Mouse (Mus musculus): ENCODE measurements around the gene Bag6. TPM values are rescaled to one million over a fixed set of nuclear protein-coding genes. Genes with fewer than 3 reads are reported as not detected.
A peak's percentile ranks its signal among the peaks of the same experiment; 100 is the strongest.

Gene Bag6
- polyA plus RNA-seq, 1 experiment from 2014 or later = 37.4 TPM

- Histone ChIP-seq H3K9ac (ENCODE audit: low read depth, low read length) (no peak overlapping the region), H3K36me3 (ENCODE audit: control insufficient read depth, insufficient read depth) (peaks cover 95% of the 10 kb centered on the region), H3K27me3 (replicated peaks; ENCODE audit: control insufficient read depth, insufficient read depth, low read length) (no peaks in the 10 kb centered on the region), H3K27ac (ENCODE audit: low read depth, low read length) (peak overlapping the region; percentile 11; the same call in 1 of the 2 replicates), H3K4me1 (replicated peaks; ENCODE audit: control insufficient read depth, insufficient read depth, low read length) (no peaks in the 10 kb centered on the region), H3K4me3 (ENCODE audit: low read depth, low read length) (no peak overlapping the region), H3K9me3 (ENCODE audit: control insufficient read depth) (no peaks in the 10 kb centered on the region), H3K4me2 (replicated peaks; ENCODE audit: low read depth) (no peak overlapping the region)
- ATAC-seq = no peak
- no peak for TF ChIP-seq CTCF (IDR thresholded peaks at IDR 0.05; ENCODE audit: low read depth)
- 65% methylated on average over 5 of the region's 5 CpGs for WGBS
These were observed 13.1 kb downstream of the Bag6 start for GRCm38 (mm10) chr17:35147922-35148639.

GRCm38 (mm10) chr17:35152121-35152520 lies 17.1 kb downstream of the Bag6 start:
- no peak overlapping the region for H3K9ac ChIP-seq (ENCODE audit: low read depth, low read length)
- peaks cover 95% of the 10 kb centered on the region for H3K36me3 ChIP-seq (ENCODE audit: control insufficient read depth, insufficient read depth)
- no peak for TF ChIP-seq CTCF (IDR thresholded peaks at IDR 0.05; ENCODE audit: low read depth)
- no peaks in the 10 kb centered on the region for H3K4me1 ChIP-seq (replicated peaks; ENCODE audit: control insufficient read depth, insufficient read depth, low read length)
- WGBS = 93% methylated on average over 4 of the region's 4 CpGs
- H3K9me3 ChIP-seq (ENCODE audit: control insufficient read depth) = no peaks in the 10 kb centered on the region
- H3K4me3 ChIP-seq (ENCODE audit: low read depth, low read length) = no peak overlapping the region
- no peaks in the 10 kb centered on the region for H3K27me3 ChIP-seq (replicated peaks; ENCODE audit: control insufficient read depth, insufficient read depth, low read length)
- no peak overlapping the region for H3K27ac ChIP-seq (ENCODE audit: low read depth, low read length)
- ATAC-seq = no peak
- no peak overlapping the region for H3K4me2 ChIP-seq (replicated peaks; ENCODE audit: low read depth)

- no peak overlapping the region for H3K4me3 ChIP-seq (ENCODE audit: low read depth, low read length)
- no peak overlapping the region for H3K9ac ChIP-seq (ENCODE audit: low read depth, low read length)
- H3K36me3 ChIP-seq (ENCODE audit: control insufficient read depth, insufficient read depth) = peaks cover 96% of the 10 kb centered on the region
- H3K27me3 ChIP-seq (replicated peaks; ENCODE audit: control insufficient read depth, insufficient read depth, low read length) = no peaks in the 10 kb centered on the region
- TF ChIP-seq CTCF (IDR thresholded peaks at IDR 0.05; ENCODE audit: low read depth) = no peak
- no peaks in the 10 kb centered on the region for H3K9me3 ChIP-seq (ENCODE audit: control insufficient read depth)
- WGBS = 87% methylated on average over 9 of the region's 9 CpGs
- no peak overlapping the region for H3K4me2 ChIP-seq (replicated peaks; ENCODE audit: low read depth)
- ATAC-seq = no peak
- H3K27ac ChIP-seq (ENCODE audit: low read depth, low read length) = no peak overlapping the region
- no peaks in the 10 kb centered on the region for H3K4me1 ChIP-seq (replicated peaks; ENCODE audit: control insufficient read depth, insufficient read depth, low read length)
These were observed 18.1 kb downstream of the Bag6 start for GRCm38 (mm10) chr17:35153077-35153476.

- no peak overlapping the region for H3K27ac ChIP-seq (ENCODE audit: low read depth, low read length)
- no peak overlapping the region for H3K4me3 ChIP-seq (ENCODE audit: low read depth, low read length)
- no peak overlapping the region for H3K9ac ChIP-seq (ENCODE audit: low read depth, low read length)
- WGBS = 80% methylated on average over 4 of the region's 4 CpGs
- peaks cover 97% of the 10 kb centered on the region for H3K36me3 ChIP-seq (ENCODE audit: control insufficient read depth, insufficient read depth)
- H3K4me1 ChIP-seq (replicated peaks; ENCODE audit: control insufficient read depth, insufficient read depth, low read length) = no peaks in the 10 kb centered on the region
- TF ChIP-seq CTCF (IDR thresholded peaks at IDR 0.05; ENCODE audit: low read depth) = no peak
- H3K4me2 ChIP-seq (replicated peaks; ENCODE audit: low read depth) = no peak overlapping the region
- no peaks in the 10 kb centered on the region for H3K27me3 ChIP-seq (replicated peaks; ENCODE audit: control insufficient read depth, insufficient read depth, low read length)
- H3K9me3 ChIP-seq (ENCODE audit: control insufficient read depth) = no peaks in the 10 kb centered on the region
- no peak for ATAC-seq
These were observed 19.0 kb downstream of the Bag6 start for GRCm38 (mm10) chr17:35153931-35154330.

- H3K4me3 ChIP-seq (ENCODE audit: low read depth, low read length) = no peak overlapping the region
- no peak for TF ChIP-seq CTCF (IDR thresholded peaks at IDR 0.05; ENCODE audit: low read depth)
- peaks cover 97% of the 10 kb centered on the region for H3K36me3 ChIP-seq (ENCODE audit: control insufficient read depth, insufficient read depth)
- no peak overlapping the region for H3K4me2 ChIP-seq (replicated peaks; ENCODE audit: low read depth)
- no peak for ATAC-seq
- no peaks in the 10 kb centered on the region for H3K9me3 ChIP-seq (ENCODE audit: control insufficient read depth)
- H3K27me3 ChIP-seq (replicated peaks; ENCODE audit: control insufficient read depth, insufficient read depth, low read length) = no peaks in the 10 kb centered on the region
- WGBS = 82% methylated on average over 7 of the region's 7 CpGs
- no peak overlapping the region; the same call in 1 of the 2 replicates for H3K27ac ChIP-seq (ENCODE audit: low read depth, low read length)
- no peak overlapping the region for H3K9ac ChIP-seq (ENCODE audit: low read depth, low read length)
- H3K4me1 ChIP-seq (replicated peaks; ENCODE audit: control insufficient read depth, insufficient read depth, low read length) = no peaks in the 10 kb centered on the region
These were observed 19.6 kb downstream of the Bag6 start for GRCm38 (mm10) chr17:35154616-35155015.

GRCm38 (mm10) chr17:35155451-35155850 lies 20.5 kb downstream of the Bag6 start:
- no peak for ATAC-seq
- 91% methylated on average over 12 of the region's 12 CpGs for WGBS
- no peak for TF ChIP-seq CTCF (IDR thresholded peaks at IDR 0.05; ENCODE audit: low read depth)

More at GRCm38 (mm10) chr17:35155451-35155850, 20.5 kb downstream of the Bag6 start:
- Histone ChIP-seq H3K4me3 (ENCODE audit: low read depth, low read length) (no peak overlapping the region), H3K4me1 (replicated peaks; ENCODE audit: control insufficient read depth, insufficient read depth, low read length) (no peaks in the 10 kb centered on the region), H3K4me2 (replicated peaks; ENCODE audit: low read depth) (no peak overlapping the region), H3K9ac (ENCODE audit: low read depth, low read length) (no peak overlapping the region), H3K27ac (ENCODE audit: low read depth, low read length) (no peak overlapping the region), H3K27me3 (replicated peaks; ENCODE audit: control insufficient read depth, insufficient read depth, low read length) (no peaks in the 10 kb centered on the region), H3K9me3 (ENCODE audit: control insufficient read depth) (no peaks in the 10 kb centered on the region), H3K36me3 (ENCODE audit: control insufficient read depth, insufficient read depth) (peaks cover 97% of the 10 kb centered on the region)

Measured in intestine, postnatal 0 days (tissue).